Mouse (Mus musculus): Measurements from ENCODE around the gene L1td1.

- TF ChIP-seq CTCF (IDR thresholded peaks at IDR 0.05; ENCODE audit: low read depth, low read length) (no peak), GATA1 (IDR thresholded peaks at IDR 0.05; ENCODE audit: borderline replicate concordance, low read length) (no peak), TAL1 (conservative IDR thresholded peaks at IDR 0.05; ENCODE audit: low read depth, low read length) (no peak)
Measured at GRCm38 (mm10) chr4:98743209-98743905, 16.8 kb downstream of the L1td1 start.
